Mouse (Mus musculus): ENCODE measurements around the gene Olfr948. TPM values are rescaled to one million over a fixed set of nuclear protein-coding genes. Genes with fewer than 3 reads are reported as not detected.

Gene Olfr948
- not detected in 2 replicates for polyA plus RNA-seq (2012; rRNA removed)

GRCm38 (mm10) chr9:39325945-39326344 is at the start of gene Olfr948:
Olfr948 (minus strand) TSS chr9:39326045.
- DNase-seq (ENCODE audit: low read depth): no peak

GRCm38 (mm10) chr9:39287136-39287535 is 38.7 kb downstream of the Olfr948 start:
- DNase-seq (ENCODE audit: low read depth): no peak

GRCm38 (mm10) chr9:39276718-39277117 is 49.1 kb downstream of the Olfr948 start, which contains the start of gene Olfr945:
Olfr945 (minus strand) TSS chr9:39276818.
- no peak for DNase-seq (ENCODE audit: low read depth)

Other genes with a start within 250 kb of the Olfr948 start
- gene Olfr938, start 247.2 kb downstream of the Olfr948 start, polyA plus RNA-seq (2012; rRNA removed): not detected in 2 replicates
- not detected in 2 replicates for gene Olfr27, start 197.9 kb downstream of the Olfr948 start, polyA plus RNA-seq (2012; rRNA removed)
- not detected in 2 replicates for gene Olfr943, start 159.7 kb downstream of the Olfr948 start, polyA plus RNA-seq (2012; rRNA removed)
- not detected in 2 replicates for gene Olfr944, start 124.1 kb downstream of the Olfr948 start, polyA plus RNA-seq (2012; rRNA removed)
- not detected in 2 replicates for gene Olfr1537, start 76.1 kb downstream of the Olfr948 start, polyA plus RNA-seq (2012; rRNA removed)
- not detected in 2 replicates for gene Olfr945, start 49.2 kb downstream of the Olfr948 start, polyA plus RNA-seq (2012; rRNA removed)
- not detected in 2 replicates for gene Olfr951, start 61.4 kb upstream of the Olfr948 start, polyA plus RNA-seq (2012; rRNA removed)
- not detected in 2 replicates for gene Olfr952, start 101.1 kb upstream of the Olfr948 start, polyA plus RNA-seq (2012; rRNA removed)
- gene Olfr954, start 130.7 kb upstream of the Olfr948 start, polyA plus RNA-seq (2012; rRNA removed): not detected in 2 replicates
- gene Olfr955, start 145.9 kb upstream of the Olfr948 start, polyA plus RNA-seq (2012; rRNA removed): not detected in 2 replicates
- gene Olfr44, start 167.9 kb upstream of the Olfr948 start, polyA plus RNA-seq (2012; rRNA removed): not detected in 2 replicates
- not detected in 2 replicates for gene Olfr957, start 189.8 kb upstream of the Olfr948 start, polyA plus RNA-seq (2012; rRNA removed)
- not detected in 2 replicates for gene Olfr958, start 228.0 kb upstream of the Olfr948 start, polyA plus RNA-seq (2012; rRNA removed)
- gene Olfr959, start 249.5 kb upstream of the Olfr948 start, polyA plus RNA-seq (2012; rRNA removed): not detected in 2 replicates